Mouse (Mus musculus): ENCODE results near the gene Col18a1. TPM values are rescaled to one million over a fixed set of nuclear protein-coding genes. Genes with fewer than 3 reads are reported as not detected.

Col18a1 gene
- total RNA-seq, 2 experiments from 2014 or later, result 20.2 to 24.5 TPM

Other genes starting within 250 kb of the Col18a1 start
- gene Pcbp3, start 204.7 kb downstream of the Col18a1 start, total RNA-seq (2021), result 1 to 10 TPM; 3.7 to 5.1 TPM
- 1 to 10 TPM; 4.8 to 5.4 TPM for gene Slc19a1, start 134.3 kb downstream of the Col18a1 start, total RNA-seq (2021)
- gene Pofut2, start 92.7 kb upstream of the Col18a1 start, total RNA-seq (2021), result 10 to 100 TPM; 26.8 to 31.7 TPM

Data from gastrocnemius, postnatal 14 days (tissue).